Mouse (Mus musculus) spleen, adult 2 months (tissue): ENCODE results near the gene Agpat4.

Experiments used
- CTCF ChIP-seq: fragments of 200-500 bp; IDR thresholded peaks from 2 replicates; pipeline ENCODE4 v1.5.1; 2011; ENCODE audit warnings: mild to moderate bottlenecking, inconsistent platforms; ENCODE audit not compliant: insufficient read depth, insufficient read length, insufficient replicate concordance; ENCODE audit errors: extremely low read depth
- POLR2A ChIP-seq: fragments of 200-500 bp; IDR thresholded peaks from 2 replicates; pipeline ENCODE4 v1.6.1; 2011; ENCODE audit warnings: low read depth, low read length, inconsistent platforms

- no peak for TF ChIP-seq POLR2A
- TF ChIP-seq CTCF, result no peak
These were observed 1.8 kb downstream of the Agpat4 start for GRCm38 (mm10) chr17:12120268-12120667.
